Mouse (Mus musculus): ENCODE results near the gene Hnrnpll.

Gene Hnrnpll

GRCm38 (mm10) chr17:80061783-80062619 lies at the start of gene Hnrnpll:
Gene Hnrnpll (minus strand): TSS chr17:80062334.
- peak; percentile 99 for DNase-seq

- DNase-seq = no peak
Observed at GRCm38 (mm10) chr17:80105348-80105978, 43.3 kb upstream of the Hnrnpll start.

- no peak for DNase-seq
Observed at GRCm38 (mm10) chr17:80099823-80100222, 37.7 kb upstream of the Hnrnpll start.

- DNase-seq = peak; percentile 49
Observed at GRCm38 (mm10) chr17:80097221-80097620, 35.1 kb upstream of the Hnrnpll start.

GRCm38 (mm10) chr17:80096720-80097114 lies 34.6 kb upstream of the Hnrnpll start:
- no peak for DNase-seq

GRCm38 (mm10) chr17:80096043-80096719 lies 34.0 kb upstream of the Hnrnpll start:
- peak; percentile 90 for DNase-seq

- DNase-seq = no peak
Observed at GRCm38 (mm10) chr17:80095254-80095899, 33.2 kb upstream of the Hnrnpll start.

GRCm38 (mm10) chr17:80091879-80092549 lies 29.9 kb upstream of the Hnrnpll start:
- no peak for DNase-seq

- no peak for DNase-seq
Observed at GRCm38 (mm10) chr17:80090551-80090950, 28.4 kb upstream of the Hnrnpll start.

- DNase-seq = no peak
Observed at GRCm38 (mm10) chr17:80088168-80088567, 26.0 kb upstream of the Hnrnpll start.

- no peak for DNase-seq
Observed at GRCm38 (mm10) chr17:80086591-80086990, 24.5 kb upstream of the Hnrnpll start.

GRCm38 (mm10) chr17:80084424-80084823 lies 22.3 kb upstream of the Hnrnpll start:
- no peak for DNase-seq

GRCm38 (mm10) chr17:80083223-80083622 lies 21.1 kb upstream of the Hnrnpll start:
- DNase-seq = no peak

- DNase-seq = no peak
Observed at GRCm38 (mm10) chr17:80078726-80079125, 16.6 kb upstream of the Hnrnpll start.

GRCm38 (mm10) chr17:80067257-80067656 lies 5.1 kb upstream of the Hnrnpll start:
- DNase-seq = no peak

- peak; percentile 62 for DNase-seq
Observed at GRCm38 (mm10) chr17:80063840-80064495, 1.8 kb upstream of the Hnrnpll start.

- no peak for DNase-seq
Observed at GRCm38 (mm10) chr17:80063386-80063785, 1.3 kb upstream of the Hnrnpll start.

GRCm38 (mm10) chr17:80062620-80063010 lies 481 bp upstream of the Hnrnpll start:
- no peak for DNase-seq

GRCm38 (mm10) chr17:80060828-80061782 lies 1.0 kb downstream of the Hnrnpll start:
- peak; percentile 58 for DNase-seq

- DNase-seq = no peak
Observed at GRCm38 (mm10) chr17:80060151-80060550, 2.0 kb downstream of the Hnrnpll start.

GRCm38 (mm10) chr17:80059731-80060130 lies 2.4 kb downstream of the Hnrnpll start:
- no peak for DNase-seq
